Mouse (Mus musculus): ENCODE measurements around the gene Manba. TPM values are rescaled to one million over a fixed set of nuclear protein-coding genes. Genes with fewer than 3 reads are reported as not detected.

Gene Manba
- 11.4 TPM for polyA plus RNA-seq (2014; fragmentation: Illumina TruSeq; extraction: RNeasy Lipid Tissue Mini Kit (QIAGEN cat#74804); ENCODE audit: low read depth, low replicate concordance)

GRCm38 (mm10) chr3:135485128-135485899 is at the start of gene Manba:
Manba (plus strand) TSS chr3:135485611.

GRCm38 (mm10) chr3:135437758-135438495 is 47.5 kb upstream of the Manba start, which contains the start of gene Ube2d3:
Ube2d3 (plus strand) TSS chr3:135438149.

Other genes with a start within 250 kb of the Manba start
- 0.93 TPM for gene Bdh2, start 204.4 kb upstream of the Manba start, polyA plus RNA-seq (2014; fragmentation: Illumina TruSeq; extraction: RNeasy Lipid Tissue Mini Kit (QIAGEN cat#74804); ENCODE audit: low read depth, low replicate concordance)
- gene Slc9b2, start 177.9 kb upstream of the Manba start, polyA plus RNA-seq (2014; fragmentation: Illumina TruSeq; extraction: RNeasy Lipid Tissue Mini Kit (QIAGEN cat#74804); ENCODE audit: low read depth, low replicate concordance): 0.35 TPM
- not detected for gene Slc9b1, start 137.6 kb upstream of the Manba start, polyA plus RNA-seq (2014; fragmentation: Illumina TruSeq; extraction: RNeasy Lipid Tissue Mini Kit (QIAGEN cat#74804); ENCODE audit: low read depth, low replicate concordance)
- gene Cisd2, start 61.7 kb upstream of the Manba start, polyA plus RNA-seq (2014; fragmentation: Illumina TruSeq; extraction: RNeasy Lipid Tissue Mini Kit (QIAGEN cat#74804); ENCODE audit: low read depth, low replicate concordance): 109 TPM
- 1,733 TPM for gene Ube2d3, start 47.5 kb upstream of the Manba start, polyA plus RNA-seq (2014; fragmentation: Illumina TruSeq; extraction: RNeasy Lipid Tissue Mini Kit (QIAGEN cat#74804); ENCODE audit: low read depth, low replicate concordance)
- 20.8 TPM for gene Nfkb1, start 205.9 kb downstream of the Manba start, polyA plus RNA-seq (2014; fragmentation: Illumina TruSeq; extraction: RNeasy Lipid Tissue Mini Kit (QIAGEN cat#74804); ENCODE audit: low read depth, low replicate concordance)

Data from adrenal gland, adult 10 weeks (tissue).